Mouse (Mus musculus) olfactory bulb, adult 2 months (tissue): ENCODE measurements around the gene Gna12. TPM values are rescaled to one million over a fixed set of nuclear protein-coding genes. Genes with fewer than 3 reads are reported as not detected.
A peak's percentile ranks its signal among the peaks of the same experiment; 100 is the strongest.

ENCODE experiments used
- H3K27ac ChIP-seq: fragments of 200-500 bp; 2 replicates; pipeline ENCODE4 v1.5.1; 2012; ENCODE audit warnings: low read depth, low read length; ENCODE audit not compliant: insufficient read depth
- H3K4me1 ChIP-seq: fragments of 200-500 bp; 2 replicates; pipeline ENCODE4 v1.6.1; 2012; ENCODE audit warnings: low read length; ENCODE audit not compliant: control insufficient read depth, insufficient read depth
- H3K4me3 ChIP-seq: fragments of 200-500 bp; 2 replicates; pipeline ENCODE4 v1.5.1; 2012; ENCODE audit warnings: mild to moderate bottlenecking, low read depth, low read length, moderate library complexity; ENCODE audit not compliant: insufficient read depth
- CTCF ChIP-seq: fragments of 200-500 bp; IDR thresholded peaks from 2 replicates; pipeline ENCODE4 v1.5.1; 2012; ENCODE audit warnings: low read depth, mild to moderate bottlenecking, low read length, moderate library complexity; ENCODE audit not compliant: insufficient read depth
- POLR2A ChIP-seq: fragments of 200-500 bp; IDR thresholded peaks from 2 replicates; pipeline ENCODE4 v1.6.1; 2012; ENCODE audit warnings: mild to moderate bottlenecking, low read depth, low read length, moderate library complexity; ENCODE audit not compliant: insufficient read depth
- WGBS: fragments of 180-500 bp; shearing (Covaris S2); methylation state at CpG from one replicate; pipeline ENCODE4 v1.1.7; 2018; 5-methylcytosine and 5-hydroxymethylcytosine counted together
- polyA plus RNA-seq: library from polyadenylated mRNA; stranded (reverse); fragments of >200 nt; gene quantifications from 2 replicates; pipeline ENCODE4 v1.2.4, GENCODE M21; 2012; ENCODE audit warnings: low replicate concordance; ENCODE audit not compliant: missing spikeins, insufficient read depth, insufficient read length

The Gna12 gene
- polyA plus RNA-seq, 1 experiment, result not detected

DNA sequence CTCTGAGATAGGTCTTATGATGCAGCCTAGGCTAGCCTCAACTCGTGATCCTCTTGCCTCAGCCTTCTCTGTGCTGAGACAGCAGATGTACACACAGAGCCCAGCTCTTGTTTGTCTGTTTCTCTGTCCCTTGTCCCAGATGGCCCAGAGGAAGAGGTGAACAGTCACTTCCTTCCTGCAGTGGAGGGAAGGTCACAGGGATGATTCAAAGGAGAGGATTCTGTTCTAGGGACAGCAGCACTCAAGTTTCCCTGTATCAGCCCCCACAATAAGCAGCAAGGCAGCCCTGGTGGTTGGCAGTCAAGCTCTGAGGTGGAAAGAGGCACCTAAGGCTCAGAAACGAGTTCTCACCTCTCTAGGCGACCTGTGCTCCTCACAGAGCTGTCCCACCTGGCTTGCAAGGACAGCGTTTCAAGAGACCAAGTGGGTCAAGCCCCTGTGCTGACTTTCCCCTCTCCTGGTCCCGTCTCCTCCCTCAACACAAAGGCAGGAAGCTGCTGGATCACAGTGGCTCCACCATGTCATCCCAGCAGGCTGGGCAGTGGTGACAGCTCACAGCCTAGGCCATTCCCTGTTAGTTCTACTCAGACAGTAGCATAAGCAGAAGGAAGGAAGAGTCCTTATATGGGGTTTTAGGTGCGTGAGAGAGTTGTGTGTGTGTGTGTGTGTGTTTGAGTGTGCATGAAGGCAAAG, 65.2 kb downstream of the Gna12 start:
- Histone ChIP-seq H3K4me1 (peaks cover 28% of the 10 kb centered on the region), H3K27ac (no peak overlapping the region), H3K4me3 (no peak overlapping the region)
- 84% methylated on average over 6 of the region's 6 CpGs for WGBS
- TF ChIP-seq POLR2A (no peak), CTCF (no peak)

DNA sequence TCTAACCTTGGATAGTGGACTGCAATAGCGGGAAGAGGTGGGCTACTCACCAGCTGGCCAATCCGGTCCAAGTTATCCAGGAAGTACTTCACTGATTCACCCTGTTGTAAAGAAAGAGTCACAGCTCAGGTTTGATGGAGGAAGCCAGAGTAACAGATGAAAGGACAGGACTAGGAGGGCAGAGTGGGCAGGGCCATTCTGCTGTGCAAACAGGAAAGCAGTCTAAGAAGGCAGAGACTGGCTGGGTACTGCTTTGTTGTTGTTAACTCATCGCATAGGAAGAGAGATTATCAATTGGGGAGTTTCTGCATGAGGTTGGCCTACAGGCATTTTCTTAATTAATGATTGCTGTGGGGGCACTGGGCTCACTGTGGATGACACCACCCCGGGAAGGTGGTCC, 67.7 kb downstream of the Gna12 start:
- no peak overlapping the region for H3K27ac ChIP-seq
- H3K4me3 ChIP-seq, result no peak overlapping the region
- WGBS, result 86% methylated on average over 4 of the region's 4 CpGs
- peaks cover 12% of the 10 kb centered on the region for H3K4me1 ChIP-seq
- TF ChIP-seq POLR2A, result no peak
- TF ChIP-seq CTCF, result no peak

DNA sequence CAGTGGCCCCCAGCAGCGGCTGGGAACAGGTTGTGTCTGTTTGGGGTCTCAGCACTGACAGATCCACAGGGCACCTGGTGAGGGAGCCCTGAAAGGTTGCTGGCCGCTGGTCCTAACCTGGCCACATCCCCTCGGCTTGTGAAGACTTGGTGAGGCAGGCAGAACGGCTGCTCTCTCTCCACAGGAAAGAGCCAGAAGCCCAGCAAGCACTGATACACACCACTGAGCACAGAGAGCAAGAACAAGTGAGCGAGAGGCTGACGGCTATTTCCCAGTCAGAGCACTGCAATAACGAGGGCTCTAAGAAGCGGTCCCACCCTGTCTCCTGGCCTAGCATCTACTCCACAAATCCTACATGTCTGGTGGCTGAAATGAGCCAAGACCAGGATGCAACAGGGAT, 71.4 kb downstream of the Gna12 start:
- no peak overlapping the region for H3K27ac ChIP-seq
- peaks cover 11% of the 10 kb centered on the region for H3K4me1 ChIP-seq
- TF ChIP-seq CTCF (no peak), POLR2A (no peak)
- H3K4me3 ChIP-seq, result no peak overlapping the region
- WGBS, result 72% methylated on average over 8 of the region's 8 CpGs

DNA sequence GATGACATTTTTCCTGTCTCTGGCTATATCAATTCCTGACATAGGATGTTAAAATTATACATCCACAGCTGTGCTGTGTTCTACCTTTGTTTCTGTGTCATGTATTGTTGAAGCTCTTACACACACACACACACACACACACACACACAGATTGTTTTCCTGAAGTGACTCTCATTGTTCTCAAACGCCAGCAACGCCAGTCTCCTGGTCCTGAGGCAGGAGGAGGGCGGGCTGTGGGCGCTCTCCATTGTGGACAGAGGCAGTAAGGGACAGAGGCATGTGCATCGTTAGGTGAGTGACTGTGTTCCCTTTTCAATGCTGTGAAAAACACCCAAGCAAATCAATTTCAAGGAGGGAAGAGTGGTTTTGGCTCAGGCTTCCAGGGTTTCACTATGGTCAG, 77.0 kb downstream of the Gna12 start:
- 46% methylated on average over 5 of the region's 5 CpGs for WGBS
- Histone ChIP-seq H3K27ac (no peak overlapping the region), H3K4me3 (no peak overlapping the region), H3K4me1 (peaks cover 11% of the 10 kb centered on the region)
- TF ChIP-seq CTCF, result no peak
- no peak for TF ChIP-seq POLR2A

DNA sequence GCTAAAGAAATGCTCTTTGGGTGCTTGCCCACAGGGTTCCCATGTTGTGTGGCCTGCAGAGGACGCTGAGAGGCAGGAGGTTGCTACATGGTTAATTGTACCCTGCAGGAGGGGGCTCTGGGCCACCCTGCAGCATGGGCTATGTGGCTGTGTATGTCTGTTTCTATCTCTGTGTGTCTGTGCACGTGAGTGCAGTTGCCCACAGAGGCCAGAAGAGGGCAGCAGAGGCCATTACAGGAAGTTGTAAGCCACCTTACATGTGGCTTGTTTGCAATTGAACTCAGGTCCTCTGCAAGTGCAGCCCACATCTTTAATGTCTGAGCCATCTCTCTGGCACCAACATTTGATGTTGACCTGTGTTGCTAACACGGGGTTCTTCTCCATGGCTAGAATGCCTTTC, 77.6 kb downstream of the Gna12 start:
- Histone ChIP-seq H3K27ac (no peak overlapping the region), H3K4me3 (no peak overlapping the region), H3K4me1 (peaks cover 11% of the 10 kb centered on the region)
- peak; percentile 20; the same call in 1 of the 2 replicates for TF ChIP-seq CTCF
- no peak for TF ChIP-seq POLR2A
- WGBS, result 90% methylated on average over 3 of the region's 3 CpGs

DNA sequence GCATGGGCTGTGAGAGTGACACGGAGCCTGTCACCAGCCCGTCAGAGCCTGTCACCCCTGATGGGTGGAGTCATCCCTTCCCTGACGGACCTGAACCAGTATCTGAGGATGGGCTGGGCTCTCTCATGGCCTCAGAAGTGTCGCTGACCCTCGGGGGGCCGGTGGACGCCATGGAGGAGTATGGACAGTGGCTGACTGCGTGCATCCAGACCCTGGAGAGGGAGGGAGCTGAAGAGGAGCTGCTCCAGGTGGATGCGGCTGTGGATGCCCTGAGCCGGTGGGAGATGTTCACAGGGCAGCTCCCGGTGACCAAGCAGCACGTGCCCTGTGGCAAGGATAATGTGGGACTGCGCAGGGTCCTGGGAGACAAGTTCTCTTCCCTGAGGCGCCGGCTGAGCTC, 78.2 kb downstream of the Gna12 start:
- 95% methylated on average over 15 of the region's 15 CpGs for WGBS
- Histone ChIP-seq H3K27ac (no peak overlapping the region), H3K4me3 (no peak overlapping the region), H3K4me1 (peaks cover 11% of the 10 kb centered on the region)
- TF ChIP-seq CTCF, result no peak
- no peak for TF ChIP-seq POLR2A

DNA sequence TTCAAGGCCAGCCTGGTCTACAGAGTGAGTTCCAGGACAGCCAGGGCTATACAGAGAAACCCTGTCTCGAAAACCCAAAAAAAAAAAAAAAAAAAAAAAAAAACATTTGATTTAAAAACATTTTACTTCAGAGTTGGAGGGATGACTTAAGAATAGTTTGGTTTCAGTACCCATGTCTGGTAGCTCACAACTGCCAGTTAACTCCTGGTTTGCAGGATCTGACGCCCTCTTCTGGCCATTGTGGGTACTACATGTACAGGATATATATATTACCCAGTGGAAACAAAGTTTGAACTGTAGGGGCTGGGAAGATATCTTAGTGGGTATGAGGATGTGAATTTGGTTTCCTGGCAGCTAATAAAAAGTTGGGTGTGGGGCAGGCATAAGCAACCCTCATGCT, 79.3 kb downstream of the Gna12 start:
- no peak for TF ChIP-seq CTCF
- TF ChIP-seq POLR2A, result no peak
- no peak overlapping the region for H3K27ac ChIP-seq
- H3K4me3 ChIP-seq, result no peak overlapping the region
- WGBS, result 5% methylated on average over 1 of the region's 2 CpGs
- peaks cover 8% of the 10 kb centered on the region for H3K4me1 ChIP-seq

DNA sequence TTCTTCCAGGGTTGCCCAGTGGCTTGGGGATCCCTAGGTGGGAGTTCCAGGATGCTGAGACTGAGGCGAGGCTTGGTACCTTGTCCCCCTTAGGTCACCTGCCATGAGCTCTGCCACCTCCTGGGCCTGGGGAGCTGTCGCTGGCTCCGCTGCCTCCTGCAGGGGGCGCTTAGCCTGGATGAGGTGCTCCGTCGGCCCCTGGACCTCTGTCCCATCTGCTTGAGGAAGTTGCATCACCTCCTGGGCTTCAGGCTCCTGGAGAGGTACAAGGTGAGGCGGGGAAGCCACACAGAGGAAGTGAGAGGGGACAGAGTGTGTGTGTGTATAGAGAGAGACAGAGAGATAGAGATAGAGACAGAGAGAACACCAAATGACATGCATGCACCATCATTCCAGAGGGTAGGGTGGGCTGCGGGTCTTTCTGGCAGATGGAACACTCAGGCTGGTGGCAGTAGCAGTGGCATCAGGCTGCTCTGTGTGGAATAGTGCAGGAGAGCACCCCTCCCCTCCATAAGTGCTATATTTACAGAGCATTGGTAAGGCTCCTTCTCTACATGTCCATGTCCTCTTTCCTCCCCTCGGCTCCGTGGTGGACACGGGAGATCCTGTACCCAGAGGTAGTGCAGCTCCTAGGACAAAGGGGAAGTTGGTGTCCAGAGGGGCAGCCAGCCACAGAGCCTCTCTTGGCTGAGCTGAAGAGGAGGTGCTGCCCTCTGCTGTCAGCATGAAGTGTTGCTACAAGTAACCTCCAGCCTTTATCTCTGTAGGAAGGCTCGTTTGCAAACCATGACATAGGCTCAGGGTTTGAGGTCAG, 81.0 kb downstream of the Gna12 start:
- 17% methylated on average over 12 of the region's 12 CpGs for WGBS
- TF ChIP-seq POLR2A (no peak), CTCF (peak; percentile 72)
- Histone ChIP-seq H3K27ac (no peak overlapping the region), H3K4me1 (peaks cover 8% of the 10 kb centered on the region), H3K4me3 (no peak overlapping the region; the same call in 1 of the 2 replicates)

DNA sequence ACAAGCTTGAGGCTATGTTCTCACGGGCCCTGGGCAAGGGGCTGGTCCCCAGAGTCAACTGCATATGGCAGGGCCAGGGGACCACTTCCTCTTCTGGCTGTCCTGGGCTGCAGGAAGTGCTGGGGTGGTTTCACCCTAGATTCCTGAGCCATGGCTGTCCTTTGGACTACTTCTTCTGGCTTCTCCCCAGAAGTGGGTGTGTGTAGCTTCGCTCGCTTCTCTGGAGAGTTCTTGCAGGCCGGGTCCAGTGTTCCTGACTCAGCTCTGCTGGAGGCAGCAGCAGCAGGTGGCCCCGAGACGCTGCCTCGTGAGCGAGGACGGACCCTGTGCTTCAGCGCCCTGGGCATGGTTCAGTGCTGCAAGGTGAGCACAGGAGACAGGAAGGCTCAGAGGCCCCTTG, 81.8 kb downstream of the Gna12 start:
- Histone ChIP-seq H3K27ac (no peak overlapping the region), H3K4me1 (peaks cover 8% of the 10 kb centered on the region), H3K4me3 (no peak overlapping the region)
- no peak for TF ChIP-seq CTCF
- no peak for TF ChIP-seq POLR2A
- WGBS, result 80% methylated on average over 10 of the region's 10 CpGs
